In the genomic region with DNA sequence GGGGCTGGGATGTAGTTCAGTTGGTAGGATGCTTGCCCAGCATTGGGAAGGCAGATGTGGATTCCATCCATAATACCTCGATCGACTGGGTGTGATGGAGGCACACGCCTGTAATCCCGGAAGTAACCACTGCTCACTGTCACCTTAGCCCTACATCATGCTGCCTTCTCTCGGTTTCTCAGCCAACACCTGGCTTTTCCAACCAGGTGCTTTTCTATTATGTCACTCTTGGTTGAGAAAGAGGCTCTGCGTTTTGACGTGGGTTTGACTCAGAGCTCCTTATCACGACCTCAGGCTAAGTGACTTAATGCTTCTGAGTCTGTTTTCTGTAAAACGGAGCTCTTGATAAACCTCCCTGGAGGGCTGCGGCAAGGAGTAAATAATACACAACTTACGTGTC, we compare ENCODE assay signal across 25 mouse cellular contexts.
DNase-seq lines count a peak whose midpoint lies in the region; ATAC-seq and TF ChIP-seq lines count a peak whose summit lies in the region.
"Had no signal": no experiment of that assay in that cellular context is flagged by ENCODE, and none has a peak within 500 bp of the region (broad histone marks: within the 10 kb centered on the region; RNA-seq: fewer than 3 reads in every experiment).

No protein-coding gene starts in this region.

- H3K4me3 ChIP-seq in intestine, postnatal 0 days (ENCODE audit: low read depth, low read length) = no peak overlapping the region
- H3K4me3 ChIP-seq in intestine, embryonic 16.5 days (ENCODE audit: low read length) = no peak overlapping the region
- no peak overlapping the region for H3K4me3 ChIP-seq in lung, embryonic 15.5 days
- no peak overlapping the region for H3K4me3 ChIP-seq in stomach, postnatal 0 days (ENCODE audit: low read depth, low read length)
- H3K4me3 ChIP-seq: erythroblast, embryonic 14.5 days; forebrain, embryonic 12.5 days; heart, embryonic 10.5 days; hindbrain, embryonic 10.5 days; hindbrain, embryonic 15.5 days; limb, embryonic 13.5 days; midbrain, embryonic 15.5 days; neural tube, embryonic 15.5 days; stomach, embryonic 15.5 days had no signal

- H3K4me2 ChIP-seq in intestine, postnatal 0 days (replicated peaks; ENCODE audit: low read depth) = 0 out of 2 replicates have a peak overlapping the region, but pooled peaks have one; percentile 37
- no peak overlapping the region for H3K4me2 ChIP-seq in intestine, embryonic 16.5 days (ENCODE audit: low read depth, low read length)
- no peak overlapping the region for H3K4me2 ChIP-seq in lung, embryonic 15.5 days
- no peak overlapping the region for H3K4me2 ChIP-seq in stomach, postnatal 0 days (replicated peaks; ENCODE audit: low read depth)
- H3K4me2 ChIP-seq: forebrain, embryonic 12.5 days; hindbrain, embryonic 15.5 days; limb, embryonic 13.5 days; liver, embryonic 11.5 days; midbrain, embryonic 15.5 days; neural tube, embryonic 15.5 days; stomach, embryonic 15.5 days had no signal

- TF ChIP-seq CTCF in intestine, postnatal 0 days (IDR thresholded peaks at IDR 0.05; ENCODE audit: low read depth) = peak; percentile 16; the same call in 1 of the 2 replicates
- 0 out of 2 replicates have a peak, but pooled peaks have one; percentile 5 for TF ChIP-seq CTCF in stomach, postnatal 0 days (IDR thresholded peaks at IDR 0.05; ENCODE audit: low read depth)

- H3K27ac ChIP-seq in intestine, postnatal 0 days (ENCODE audit: low read depth, low read length) = no peak overlapping the region
- no peak overlapping the region for H3K27ac ChIP-seq in intestine, embryonic 16.5 days (ENCODE audit: low read length)
- peak overlapping the region; percentile 78 for H3K27ac ChIP-seq in lung, embryonic 15.5 days
- peak overlapping the region; percentile 49; the same call in 1 of the 2 replicates for H3K27ac ChIP-seq in stomach, postnatal 0 days (replicated peaks)
- H3K27ac ChIP-seq: forebrain, embryonic 12.5 days; heart, embryonic 10.5 days; hindbrain, embryonic 10.5 days; hindbrain, embryonic 15.5 days; limb, embryonic 13.5 days; macrophage; midbrain, embryonic 15.5 days; neural tube, embryonic 15.5 days had no signal

- ATAC-seq in intestine, postnatal 0 days = peak; percentile 59
- no peak for ATAC-seq in intestine, embryonic 16.5 days
- no peak for ATAC-seq in lung, embryonic 15.5 days (ENCODE audit: borderline replicate concordance, extremely low read depth, low FRiP score, low TSS enrichment)
- peak; percentile 81 for ATAC-seq in stomach, postnatal 0 days (ENCODE audit: low FRiP score, low TSS enrichment)
- ATAC-seq in megakaryocyte, adult 5-6 weeks (ENCODE audit: poor library complexity, severe bottlenecking) = no peak
- ATAC-seq: CD4-positive, CD25-positive, alpha-beta regulatory T cell, adult 4 months; forebrain, postnatal 0 days; inflammation-experienced regulatory T-cells, adult 6 months; midbrain, embryonic 15.5 days had no signal

- no peaks in the 10 kb centered on the region for H3K9me3 ChIP-seq in intestine, postnatal 0 days (ENCODE audit: control insufficient read depth)
- no peaks in the 10 kb centered on the region for H3K9me3 ChIP-seq in intestine, embryonic 16.5 days (ENCODE audit: control insufficient read depth, low read length)
- H3K9me3 ChIP-seq in lung, embryonic 15.5 days = no peaks in the 10 kb centered on the region
- H3K9me3 ChIP-seq in stomach, postnatal 0 days (ENCODE audit: control insufficient read depth, low read length) = no peaks in the 10 kb centered on the region
- H3K9me3 ChIP-seq: forebrain, embryonic 12.5 days; heart, embryonic 10.5 days; hindbrain, embryonic 10.5 days; hindbrain, embryonic 15.5 days; limb, embryonic 13.5 days; midbrain, embryonic 15.5 days; neural tube, embryonic 15.5 days; stomach, embryonic 15.5 days had no signal

- TF ChIP-seq EP300 in stomach, postnatal 0 days (optimal IDR thresholded peaks at IDR 0.05) = no peak

- no peaks in the 10 kb centered on the region for H3K27me3 ChIP-seq in intestine, postnatal 0 days (replicated peaks; ENCODE audit: control insufficient read depth, insufficient read depth, low read length)
- H3K27me3 ChIP-seq in intestine, embryonic 16.5 days (replicated peaks; ENCODE audit: control insufficient read depth, insufficient read depth, low read length) = no peaks in the 10 kb centered on the region
- no peaks in the 10 kb centered on the region for H3K27me3 ChIP-seq in lung, embryonic 15.5 days
- no peaks in the 10 kb centered on the region for H3K27me3 ChIP-seq in stomach, postnatal 0 days (ENCODE audit: control insufficient read depth, insufficient read depth, low read length)
- H3K27me3 ChIP-seq: hindbrain, embryonic 15.5 days; limb, embryonic 13.5 days; midbrain, embryonic 15.5 days; neural tube, embryonic 15.5 days; stomach, embryonic 15.5 days had no signal

- DNase-seq in lung, postnatal 14 days = no peak
- DNase-seq in R1 (ENCODE audit: low read depth, low spot score) = peak; percentile 43
- DNase-seq in stomach, postnatal 0 days (ENCODE audit: low spot score) = peak; percentile 56
- DNase-seq: adrenal gland, adult 8-10 months; cerebellum, adult 2 months; forebrain, postnatal 0 days; right cerebral cortex, postnatal 25 days; thymus, postnatal 25 days had no signal

- 0 out of 2 replicates have a peak, but pooled peaks cover 4% of the 10 kb centered on the region for H3K4me1 ChIP-seq in intestine, postnatal 0 days (replicated peaks; ENCODE audit: control insufficient read depth, insufficient read depth, low read length)
- peaks cover 5% of the 10 kb centered on the region for H3K4me1 ChIP-seq in intestine, embryonic 16.5 days (ENCODE audit: control insufficient read depth, insufficient read depth, low read length)
- H3K4me1 ChIP-seq in lung, embryonic 15.5 days = peaks cover 28% of the 10 kb centered on the region
- peaks cover 4% of the 10 kb centered on the region for H3K4me1 ChIP-seq in stomach, postnatal 0 days (replicated peaks; ENCODE audit: control insufficient read depth, insufficient read depth)
- H3K4me1 ChIP-seq: forebrain, embryonic 12.5 days; hindbrain, embryonic 15.5 days; neural tube, embryonic 15.5 days had no signal

- no peaks in the 10 kb centered on the region for H3K36me3 ChIP-seq in intestine, postnatal 0 days (ENCODE audit: control insufficient read depth, insufficient read depth)
- no peaks in the 10 kb centered on the region for H3K36me3 ChIP-seq in intestine, embryonic 16.5 days (ENCODE audit: control insufficient read depth, insufficient read depth, low read length)
- H3K36me3 ChIP-seq in lung, embryonic 15.5 days = no peaks in the 10 kb centered on the region
- no peaks in the 10 kb centered on the region for H3K36me3 ChIP-seq in stomach, postnatal 0 days (ENCODE audit: control insufficient read depth, insufficient read depth, low read length)
- H3K36me3 ChIP-seq: forebrain, embryonic 12.5 days; heart, embryonic 10.5 days; hindbrain, embryonic 10.5 days; hindbrain, embryonic 15.5 days; limb, embryonic 13.5 days; midbrain, embryonic 15.5 days; neural tube, embryonic 15.5 days; stomach, embryonic 15.5 days had no signal

- no peak overlapping the region for H3K9ac ChIP-seq in intestine, postnatal 0 days (ENCODE audit: low read depth, low read length)
- H3K9ac ChIP-seq in intestine, embryonic 16.5 days (ENCODE audit: low read depth, low read length) = no peak overlapping the region
- no peak overlapping the region for H3K9ac ChIP-seq in lung, embryonic 15.5 days
- H3K9ac ChIP-seq in stomach, postnatal 0 days (ENCODE audit: low read length) = no peak overlapping the region
- H3K9ac ChIP-seq: forebrain, embryonic 12.5 days; forebrain, postnatal 0 days; hindbrain, embryonic 15.5 days; limb, embryonic 13.5 days; midbrain, embryonic 15.5 days; neural tube, embryonic 15.5 days; stomach, embryonic 15.5 days had no signal

- WGBS in intestine, postnatal 0 days = 40% methylated on average over 11 of the region's 11 CpGs
- 65% methylated on average over 11 of the region's 11 CpGs for WGBS in intestine, embryonic 16.5 days
- 50% methylated on average over 11 of the region's 11 CpGs for WGBS in lung, embryonic 15.5 days
- 48% methylated on average over 11 of the region's 11 CpGs for WGBS in stomach, postnatal 0 days

Comparison
In these comparisons a context has a peak if more than half of its experiments do, and no peak if none do; other contexts are left out.
1. ATAC-seq: peak in intestine, postnatal 0 days (single experiment) and stomach, postnatal 0 days (single experiment); none in intestine, embryonic 16.5 days (single experiment), lung, embryonic 15.5 days (single experiment) and megakaryocyte, adult 5-6 weeks (single experiment).
2. H3K27ac ChIP-seq: peak in lung, embryonic 15.5 days (single experiment) and stomach, postnatal 0 days (single experiment); none in intestine, postnatal 0 days (single experiment) and intestine, embryonic 16.5 days (single experiment).